Mouse (Mus musculus): ENCODE results near the gene Gm973.

- TF ChIP-seq CTCF (IDR thresholded peaks at IDR 0.05; ENCODE audit: extremely low read depth, insufficient read depth, low read length) (no peak), POLR2A (IDR thresholded peaks at IDR 0.05; ENCODE audit: extremely low read depth, insufficient read depth, low read length) (no peak)
These were observed 92.2 kb downstream of the Gm973 start for GRCm38 (mm10) chr1:59608125-59608762.
